13 mouse cellular contexts compared by ENCODE assay signal in genomic region chrX:145515498-145516158, GRCm38 (mm10). TPM values are rescaled to one million over a fixed set of nuclear protein-coding genes. Genes with fewer than 3 reads are reported as not detected.
DNase-seq lines count a peak whose midpoint lies in the region; ATAC-seq lines count a peak whose summit lies in the region.
"Had no signal": no experiment of that assay in that cellular context is flagged by ENCODE, and none has a peak within 500 bp of the region (broad histone marks: within the 10 kb centered on the region; RNA-seq: fewer than 3 reads in every experiment).

No protein-coding gene starts in this region.

- H3K4me3 ChIP-seq in heart, embryonic 10.5 days, result no peak overlapping the region
- H3K4me3 ChIP-seq in embryonic facial prominence, embryonic 10.5 days, result no peak overlapping the region
- no peak overlapping the region for H3K4me3 ChIP-seq in limb, embryonic 13.5 days
- H3K4me3 ChIP-seq: midbrain, embryonic 12.5 days had no signal

- peak; percentile 8 to 29 for DNase-seq in heart, adult 18-20 months
- DNase-seq in heart, embryonic 10.5 days (ENCODE audit: low spot score), result no peak
- DNase-seq in 3T3-L1 (ENCODE audit: low read depth, low spot score), result peak; percentile 47
- peak; percentile 40 for DNase-seq in embryonic facial prominence, embryonic 10.5 days (ENCODE audit: low spot score)
- DNase-seq in cerebellum, adult 18-20 months, result no peak
- DNase-seq: cerebellum, postnatal 10 days; liver; right cerebral cortex, adult 18-20 months had no signal

- H3K36me3 ChIP-seq in heart, embryonic 10.5 days, result no peaks in the 10 kb centered on the region
- no peaks in the 10 kb centered on the region for H3K36me3 ChIP-seq in embryonic facial prominence, embryonic 10.5 days (replicated peaks)
- no peaks in the 10 kb centered on the region for H3K36me3 ChIP-seq in limb, embryonic 13.5 days
- H3K36me3 ChIP-seq: midbrain, embryonic 12.5 days had no signal

- H3K27ac ChIP-seq in heart, embryonic 10.5 days, result no peak overlapping the region
- peak overlapping the region; percentile 40; the same call in 1 of the 2 replicates for H3K27ac ChIP-seq in embryonic facial prominence, embryonic 10.5 days (replicated peaks)
- no peak overlapping the region for H3K27ac ChIP-seq in limb, embryonic 13.5 days
- H3K27ac ChIP-seq: midbrain, embryonic 12.5 days had no signal

- H3K27me3 ChIP-seq in heart, embryonic 10.5 days (ENCODE audit: insufficient read depth, poor library complexity, severe bottlenecking), result no peaks in the 10 kb centered on the region
- no peaks in the 10 kb centered on the region for H3K27me3 ChIP-seq in embryonic facial prominence, embryonic 10.5 days (replicated peaks; ENCODE audit: low read depth, poor library complexity, severe bottlenecking)
- no peaks in the 10 kb centered on the region for H3K27me3 ChIP-seq in limb, embryonic 13.5 days

- H3K4me2 ChIP-seq in limb, embryonic 13.5 days (replicated peaks), result peak overlapping the region; percentile 25
- H3K4me2 ChIP-seq: midbrain, embryonic 12.5 days had no signal

- H3K9me3 ChIP-seq in heart, embryonic 10.5 days, result no peaks in the 10 kb centered on the region
- no peaks in the 10 kb centered on the region for H3K9me3 ChIP-seq in embryonic facial prominence, embryonic 10.5 days
- H3K9me3 ChIP-seq in limb, embryonic 13.5 days, result no peaks in the 10 kb centered on the region
- H3K9me3 ChIP-seq: midbrain, embryonic 12.5 days had no signal

- H3K4me1 ChIP-seq in heart, embryonic 10.5 days, result no peaks in the 10 kb centered on the region
- peaks cover 9% of the 10 kb centered on the region; the same call in 1 of the 2 replicates for H3K4me1 ChIP-seq in embryonic facial prominence, embryonic 10.5 days
- peaks cover 5% of the 10 kb centered on the region; the same call in 1 of the 2 replicates for H3K4me1 ChIP-seq in limb, embryonic 13.5 days
- H3K4me1 ChIP-seq: midbrain, embryonic 12.5 days had no signal

- H3K9ac ChIP-seq in limb, embryonic 13.5 days, result no peak overlapping the region
- H3K9ac ChIP-seq: midbrain, embryonic 12.5 days had no signal

- 57% methylated on average over 9 of the region's 9 CpGs for whole genome bisulfite sequencing in heart, embryonic 10.5 days
- WGBS in embryonic facial prominence, embryonic 10.5 days, result 44% methylated on average over 9 of the region's 9 CpGs
- WGBS in limb, embryonic 13.5 days, result 37% methylated on average over 9 of the region's 9 CpGs

- peak; percentile 72 for ATAC-seq in limb, embryonic 13.5 days (ENCODE audit: low FRiP score, low read depth)
- ATAC-seq in granulocyte monocyte progenitor cell, adult 5-6 weeks (replicated peaks; ENCODE audit: poor library complexity, severe bottlenecking), result no peak
- ATAC-seq: lung, postnatal 0 days; Patski had no signal

RNA-seq across cellular contexts. Expression of gene Amot, which starts 10.6 kb away (rescaled TPM):
- total RNA-seq in heart, adult 18-20 months (2021), result 10 to 100 TPM in 1 of 2 experiments, 1 to 10 TPM in 1; 8.2 to 11.7 TPM
- 17.7 and 25.5 TPM in 2 replicates for polyA plus RNA-seq in heart, embryonic 10.5 days (2016; fragmentation: Nextera tagmentation; extraction: Ambion mirVana)
- 33.7 and 40.6 TPM in 2 replicates for polyA plus RNA-seq in embryonic facial prominence, embryonic 10.5 days (2016; fragmentation: Nextera tagmentation; extraction: Ambion mirVana)
- polyA plus RNA-seq in limb, embryonic 13.5 days (2015; fragmentation: Nextera tagmentation; extraction: Ambion mirVana), result 57.8 and 60.6 TPM in 2 replicates
- total RNA-seq in granulocyte monocyte progenitor cell, adult 5-6 weeks (2014; fragmentation: Nextera tagmentation), result 12.3 and 18.0 TPM in 2 replicates
- 14.2 and 14.5 TPM in 2 replicates for total RNA-seq in granulocyte monocyte progenitor cell, adult 5-6 weeks (2017)

Comparison
In these comparisons a context has a peak if more than half of its experiments do, and no peak if none do; other contexts are left out.
1. DNase-seq: peak in heart, adult 18-20 months (2 of 2), 3T3-L1 (single experiment) and embryonic facial prominence, embryonic 10.5 days (single experiment); none in heart, embryonic 10.5 days (single experiment) and cerebellum, adult 18-20 months (0 of 2).